Mouse (Mus musculus): ENCODE results near the gene 1700029I15Rik. TPM values are rescaled to one million over a fixed set of nuclear protein-coding genes. Genes with fewer than 3 reads are reported as not detected.

Gene 1700029I15Rik
- polyA plus RNA-seq, 1 experiment, result 0.91 TPM

- no peak overlapping the region for H3K4me3 ChIP-seq
Measured at GRCm38 (mm10) chr2:92371971-92372690, 10.2 kb upstream of the 1700029I15Rik start.

GRCm38 (mm10) chr2:92372767-92373436 is 9.4 kb upstream of the 1700029I15Rik start:
- TF ChIP-seq TCF12 (IDR thresholded peaks at IDR 0.05; ENCODE audit: insufficient read depth, poor library complexity, severe bottlenecking) (no peak), MAX (IDR thresholded peaks at IDR 0.05; ENCODE audit: low read depth) (no peak), E2F4 (IDR thresholded peaks at IDR 0.05; ENCODE audit: insufficient read depth) (no peak), SRF (IDR thresholded peaks at IDR 0.05; ENCODE audit: control insufficient read depth, insufficient read length, low read depth) (no peak), POLR2AphosphoS2 (IDR thresholded peaks at IDR 0.05; ENCODE audit: insufficient read length, low read depth) (no peak), POLR2A (IDR thresholded peaks at IDR 0.05; ENCODE audit: insufficient read length, low read depth) (no peak)
- no peak overlapping the region for H3K4me2 ChIP-seq (ENCODE audit: low read depth)
- no peak overlapping the region for H3ac ChIP-seq (ENCODE audit: control insufficient read depth, insufficient read length)
- H3K79me2 ChIP-seq (ENCODE audit: control insufficient read depth, insufficient read depth), result peaks cover 10% of the 10 kb centered on the region
- peaks cover 6% of the 10 kb centered on the region for H3K27me3 ChIP-seq (ENCODE audit: control insufficient read depth, insufficient read depth, insufficient read length)
- H3K36me3 ChIP-seq (ENCODE audit: control insufficient read depth, insufficient read depth), result no peaks in the 10 kb centered on the region
- no peak overlapping the region for H3K4me3 ChIP-seq

More at GRCm38 (mm10) chr2:92371971-92372690, 10.2 kb upstream of the 1700029I15Rik start:
- Histone ChIP-seq H3K27me3 (ENCODE audit: control insufficient read depth, insufficient read depth, insufficient read length) (peaks cover 6% of the 10 kb centered on the region), H3K4me2 (ENCODE audit: low read depth) (no peak overlapping the region), H3K79me2 (ENCODE audit: control insufficient read depth, insufficient read depth) (peaks cover 10% of the 10 kb centered on the region), H3ac (ENCODE audit: control insufficient read depth, insufficient read length) (no peak overlapping the region), H3K36me3 (ENCODE audit: control insufficient read depth, insufficient read depth) (no peaks in the 10 kb centered on the region)
- TF ChIP-seq TCF3 (IDR thresholded peaks at IDR 0.05; ENCODE audit: insufficient read length, low read depth) (no peak), MYOG (IDR thresholded peaks at IDR 0.05; ENCODE audit: control insufficient read depth in 1 of 3, insufficient read depth in 1 of 3, insufficient read length in 2 of 3, low read depth in 2 of 3) (no peak), POLR2A (IDR thresholded peaks at IDR 0.05; ENCODE audit: insufficient read length, low read depth) (no peak), E2F4 (IDR thresholded peaks at IDR 0.05; ENCODE audit: insufficient read depth) (no peak), CEBPB (IDR thresholded peaks at IDR 0.05; ENCODE audit: insufficient read depth, poor library complexity, severe bottlenecking) (no peak), USF1 (IDR thresholded peaks at IDR 0.05; ENCODE audit: low read depth) (no peak), SRF (IDR thresholded peaks at IDR 0.05; ENCODE audit: control insufficient read depth, insufficient read length, low read depth) (no peak)

GRCm38 (mm10) chr2:92373437-92373813 is 8.9 kb upstream of the 1700029I15Rik start:
- Histone ChIP-seq H3K79me2 (ENCODE audit: control insufficient read depth, insufficient read depth) (peaks cover 10% of the 10 kb centered on the region), H3K4me3 (no peak overlapping the region), H3K4me2 (ENCODE audit: low read depth) (no peak overlapping the region), H3K36me3 (ENCODE audit: control insufficient read depth, insufficient read depth) (peaks cover 3% of the 10 kb centered on the region), H3ac (ENCODE audit: control insufficient read depth, insufficient read length) (no peak overlapping the region), H3K27me3 (ENCODE audit: control insufficient read depth, insufficient read depth, insufficient read length) (peaks cover 6% of the 10 kb centered on the region)
- no peak for TF ChIP-seq REST (IDR thresholded peaks at IDR 0.05; ENCODE audit: insufficient read depth, insufficient read length)
- TF ChIP-seq POLR2A (IDR thresholded peaks at IDR 0.05; ENCODE audit: insufficient read length, low read depth), result no peak
- no peak for TF ChIP-seq TCF3 (IDR thresholded peaks at IDR 0.05; ENCODE audit: insufficient read length, low read depth)
- TF ChIP-seq USF1 (IDR thresholded peaks at IDR 0.05; ENCODE audit: low read depth), result no peak
- TF ChIP-seq CEBPB (IDR thresholded peaks at IDR 0.05; ENCODE audit: insufficient read depth, poor library complexity, severe bottlenecking), result no peak
- TF ChIP-seq MYOG (IDR thresholded peaks at IDR 0.05; ENCODE audit: control insufficient read depth in 1 of 3, insufficient read depth in 1 of 3, insufficient read length in 2 of 3, low read depth in 2 of 3), result no peak

- Histone ChIP-seq H3ac (ENCODE audit: control insufficient read depth, insufficient read length) (peak within 1 kb of the TSS; percentile 34), H3K4me3 (peak within 1 kb of the TSS; percentile 79), H3K36me3 (ENCODE audit: control insufficient read depth, insufficient read depth) (peaks cover 10% of the 10 kb centered on the region), H3K79me2 (ENCODE audit: control insufficient read depth, insufficient read depth) (peaks cover 10% of the 10 kb centered on the region), H3K4me2 (ENCODE audit: low read depth) (peak within 1 kb of the TSS; percentile 91), H3K27me3 (ENCODE audit: control insufficient read depth, insufficient read depth, insufficient read length) (peaks cover 6% of the 10 kb centered on the region)
- TF ChIP-seq CEBPB (IDR thresholded peaks at IDR 0.05; ENCODE audit: insufficient read depth, poor library complexity, severe bottlenecking) (no peak), MYOD1 (IDR thresholded peaks at IDR 0.05; ENCODE audit: control insufficient read depth in 1 of 3, insufficient read length in 2 of 3, low read depth in 2 of 3) (no peak), POLR2A (IDR thresholded peaks at IDR 0.05; ENCODE audit: insufficient read length, low read depth) (no peak), MAX (IDR thresholded peaks at IDR 0.05; ENCODE audit: low read depth) (no peak), SRF (IDR thresholded peaks at IDR 0.05; ENCODE audit: control insufficient read depth, insufficient read length, low read depth) (no peak), REST (IDR thresholded peaks at IDR 0.05; ENCODE audit: insufficient read depth, insufficient read length) (no peak), E2F4 (IDR thresholded peaks at IDR 0.05; ENCODE audit: insufficient read depth) (no peak), USF1 (IDR thresholded peaks at IDR 0.05; ENCODE audit: low read depth) (no peak), POLR2AphosphoS2 (IDR thresholded peaks at IDR 0.05; ENCODE audit: insufficient read length, low read depth) (no peak), TCF12 (IDR thresholded peaks at IDR 0.05; ENCODE audit: insufficient read depth, poor library complexity, severe bottlenecking) (no peak), TCF3 (IDR thresholded peaks at IDR 0.05; ENCODE audit: insufficient read length, low read depth) (no peak), MYOG (IDR thresholded peaks at IDR 0.05; ENCODE audit: control insufficient read depth in 1 of 3, insufficient read depth in 1 of 3, insufficient read length in 2 of 3, low read depth in 2 of 3) (no peak)
Measured at GRCm38 (mm10) chr2:92374514-92374913, 7.8 kb upstream of the 1700029I15Rik start, which contains the start of the genes Pex16 and Large2. Gene Pex16, plus strand, starts transcription at chr2:92374676. Gene Large2, minus strand, starts transcription at chr2:92374869.

Data from myocyte (in vitro differentiated cells).